Mouse (Mus musculus): ENCODE results near the gene Zcchc3. TPM values are rescaled to one million over a fixed set of nuclear protein-coding genes. Genes with fewer than 3 reads are reported as not detected.

Zcchc3 gene
- total RNA-seq, 2 experiments from 2014 or later = 9.4 to 11.1 TPM

DNA sequence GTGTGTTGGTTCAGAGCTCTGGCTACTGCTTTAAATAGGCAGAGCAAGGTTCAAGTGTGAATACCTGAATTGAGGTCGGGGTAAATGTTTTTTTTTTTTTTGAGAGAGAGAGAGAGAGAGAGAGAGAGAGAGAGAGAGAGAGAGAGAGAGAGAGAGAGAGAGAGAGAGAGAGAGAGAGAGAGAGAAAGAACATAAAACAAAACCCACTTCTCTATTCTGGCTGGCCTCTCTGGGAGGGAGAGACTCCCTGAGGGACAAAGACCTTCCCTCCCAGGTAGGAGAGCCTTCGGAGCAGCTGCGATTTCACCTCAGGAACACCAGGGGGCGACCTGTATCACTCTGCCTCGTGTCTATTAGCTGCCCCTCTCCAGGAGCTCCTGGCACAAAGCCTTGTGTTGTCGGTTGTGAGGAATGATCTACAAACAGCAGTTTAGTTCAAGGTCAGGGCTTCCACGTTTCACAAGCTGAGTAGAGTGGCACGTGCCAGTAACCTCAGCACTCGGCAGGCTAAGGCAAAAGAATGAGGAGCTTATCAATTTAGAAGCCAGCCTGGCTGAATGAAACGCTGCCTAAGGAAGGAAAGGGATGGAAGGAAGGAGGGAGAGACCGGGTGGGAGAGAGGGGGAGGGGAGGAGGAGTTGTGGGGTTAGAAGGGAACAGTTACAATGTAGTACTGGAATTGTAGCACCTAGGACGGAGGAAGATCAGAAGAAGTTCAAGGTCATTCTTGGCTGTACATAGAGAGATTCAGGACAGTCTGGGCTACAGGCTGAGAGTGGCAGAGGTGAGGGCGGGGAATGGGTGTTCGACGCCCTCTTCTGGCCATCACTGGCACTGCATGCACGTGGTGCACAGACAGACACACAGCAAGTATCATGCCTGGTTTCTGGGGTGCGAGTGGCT lies 51.3 kb downstream of the Zcchc3 start:
- peak; percentile 91 for DNase-seq

Other genes with a start within 250 kb of the Zcchc3 start
- 100 to 1,000 TPM in 1 of 2 experiments, 10 to 100 TPM in 1; 96.6 to 109 TPM for gene Csnk2a1, start 188.2 kb downstream of the Zcchc3 start, total RNA-seq (2021)
- 100 to 1,000 TPM; 134 to 144 TPM for gene Tbc1d20, start 121.2 kb downstream of the Zcchc3 start, total RNA-seq (2021)
- gene Rbck1, start 82.4 kb downstream of the Zcchc3 start, total RNA-seq (2021) = 100 to 1,000 TPM in 1 of 2 experiments, 10 to 100 TPM in 1; 92.9 to 124 TPM
- gene Trib3, start 71.0 kb downstream of the Zcchc3 start, total RNA-seq (2021) = 1 to 10 TPM; 4.6 to 6.8 TPM
- 1 to 10 TPM; 1.8 to 2.8 TPM for gene Nrsn2, start 38.4 kb downstream of the Zcchc3 start, total RNA-seq (2021)
- gene Sox12, start 17.0 kb downstream of the Zcchc3 start, total RNA-seq (2021) = 10 to 100 TPM; 15.7 to 22.7 TPM
- gene 6820408C15Rik, start 560 bp upstream of the Zcchc3 start, total RNA-seq (2021) = under 1 TPM; 0.42 to 0.79 TPM
- gene Defb23, start 49.6 kb upstream of the Zcchc3 start, total RNA-seq (2021) = not detected
- not detected for gene Defb20, start 62.0 kb upstream of the Zcchc3 start, total RNA-seq (2021)
- gene Defb22, start 75.1 kb upstream of the Zcchc3 start, total RNA-seq (2021) = not detected
- gene Defb26, start 96.7 kb upstream of the Zcchc3 start, total RNA-seq (2021) = not detected
- not detected for gene Defb28, start 103.2 kb upstream of the Zcchc3 start, total RNA-seq (2021)
- gene Defb29, start 125.1 kb upstream of the Zcchc3 start, total RNA-seq (2021) = not detected
- gene Gm17416, start 154.3 kb upstream of the Zcchc3 start, total RNA-seq (2021) = not detected
- not detected for gene Defb21, start 157.7 kb upstream of the Zcchc3 start, total RNA-seq (2021)
- 1 to 10 TPM; 1.5 to 2.2 TPM for gene Defb19, start 165.3 kb upstream of the Zcchc3 start, total RNA-seq (2021)
- not detected for gene Defb45, start 184.4 kb upstream of the Zcchc3 start, total RNA-seq (2021)
- under 1 TPM in 1 of 2 experiments, not detected in 1; 0.73 TPM for gene Defb36, start 189.3 kb upstream of the Zcchc3 start, total RNA-seq (2021)
- gene Defb25, start 208.0 kb upstream of the Zcchc3 start, total RNA-seq (2021) = not detected
- 10 to 100 TPM in 1 of 2 experiments, 1 to 10 TPM in 1; 7.2 to 10.1 TPM for gene Rem1, start 211.9 kb upstream of the Zcchc3 start, total RNA-seq (2021)

All from adrenal gland, postnatal 10 days (tissue).